Mouse (Mus musculus): Measurements from ENCODE around the gene Olfr1193.
"Not testable (repeated sequence)": the region's sequence is repeated elsewhere in the genome, so short reads cannot be mapped to it uniquely, and the experiment has no call there.

The Olfr1193 gene

GRCm38 (mm10) chr2:88675328-88675727 is at the start of gene Olfr1193:
TSS of gene Olfr1193 (plus strand) at chr2:88675628.
- not testable (repeated sequence) for DNase-seq (ENCODE audit: low spot score)

- DNase-seq (ENCODE audit: low spot score), result not testable (repeated sequence)
Measured at GRCm38 (mm10) chr2:88640242-88640641, 35.2 kb upstream of the Olfr1193 start, which contains the start of gene Olfr1191-ps1. TSS of gene Olfr1191-ps1 (plus strand) at chr2:88640542.

DNA sequence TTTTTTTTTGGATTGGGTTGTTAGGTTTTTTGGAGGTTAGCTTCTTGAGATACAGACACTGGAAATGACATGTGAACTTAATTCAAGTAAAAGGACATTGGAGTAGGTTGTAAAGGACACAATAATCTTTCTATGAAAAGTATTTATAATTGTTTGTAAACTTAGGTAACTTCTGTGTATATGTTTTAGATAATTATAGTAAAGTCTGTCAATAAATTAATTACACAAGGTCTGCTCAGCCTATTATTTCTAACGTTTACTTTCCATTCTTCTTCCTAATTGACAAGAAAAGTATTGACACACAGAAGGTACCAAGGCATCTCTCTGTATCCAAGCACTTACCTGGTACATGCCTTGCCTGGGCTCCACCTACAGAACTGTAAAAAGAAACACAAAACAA is 27.2 kb upstream of the Olfr1193 start, which contains the start of gene Olfr1192-ps1:
TSS of gene Olfr1192-ps1 (plus strand) at position 301 of the 400 bp plus-strand sequence.
- no peak for DNase-seq (ENCODE audit: low spot score)

DNA sequence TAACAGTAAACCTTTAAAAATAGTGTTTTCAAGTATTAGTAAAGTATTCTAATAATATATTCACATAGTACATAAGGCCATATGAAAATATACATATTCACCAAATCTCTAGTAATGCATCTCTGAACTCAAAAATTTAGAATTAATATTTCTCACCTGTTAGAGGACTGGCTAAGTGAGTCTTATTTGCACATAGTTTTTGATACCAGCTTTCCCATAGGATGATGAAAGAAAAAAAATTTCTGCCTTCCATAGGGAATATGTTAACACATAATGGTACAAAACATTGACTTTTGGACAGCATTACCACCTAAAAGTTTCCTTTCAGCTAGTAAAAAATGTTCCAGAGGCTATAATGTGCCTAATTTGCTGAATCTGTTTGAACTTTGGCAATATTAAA is 13.7 kb downstream of the Olfr1193 start, which contains the start of gene Olfr1195:
TSS of gene Olfr1195 (minus strand) at position 101 of the 400 bp plus-strand sequence.
- DNase-seq (ENCODE audit: low spot score), result no peak

DNA sequence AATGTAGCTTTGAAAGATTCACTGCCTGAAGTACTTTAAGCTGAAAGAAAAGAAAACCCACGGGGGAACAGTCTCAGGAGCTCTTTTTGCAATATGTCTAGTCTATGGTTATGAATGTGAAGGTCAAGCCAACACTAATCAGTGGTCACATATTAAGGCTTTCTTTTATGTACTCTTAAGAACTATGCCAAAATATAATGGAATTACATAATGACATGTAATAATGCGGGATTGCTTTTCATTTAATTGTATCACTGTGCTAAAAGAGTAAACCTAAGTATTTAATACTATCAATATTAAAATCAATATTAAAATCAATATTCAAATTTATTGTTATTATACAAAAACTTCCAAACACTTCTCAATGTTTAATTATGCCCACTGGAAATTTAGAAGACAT is 29.1 kb downstream of the Olfr1193 start, which contains the start of gene Olfr1196:
TSS of gene Olfr1196 (minus strand) at position 101 of the 400 bp plus-strand sequence.
- DNase-seq (ENCODE audit: low spot score), result no peak
